Comparison of ENCODE assay signal across 14 mouse cellular contexts in genomic region chr3:25124919-25125846, GRCm38 (mm10). TPM values are rescaled to one million over a fixed set of nuclear protein-coding genes. Genes with fewer than 3 reads are reported as not detected.
A peak's percentile ranks its signal among the peaks of the same experiment; 100 is the strongest.
DNase-seq lines count a peak whose midpoint lies in the region; ATAC-seq and TF ChIP-seq lines count a peak whose summit lies in the region.
"Had no signal": no experiment of that assay in that cellular context is flagged by ENCODE, and none has a peak within 500 bp of the region (broad histone marks: within the 10 kb centered on the region; RNA-seq: fewer than 3 reads in every experiment).

No protein-coding gene starts in this region.

- no peak overlapping the region for H3K27ac ChIP-seq in forebrain, embryonic 11.5 days (ENCODE audit: low read depth, low read length)
- no peak overlapping the region for H3K27ac ChIP-seq in forebrain, postnatal 0 days (ENCODE audit: low read depth, low read length)
- H3K27ac ChIP-seq in forebrain, embryonic 15.5 days (replicated peaks), result no peak overlapping the region
- H3K27ac ChIP-seq in midbrain, embryonic 14.5 days (replicated peaks; ENCODE audit: low read depth, low read length), result no peak overlapping the region

- WGBS in forebrain, embryonic 11.5 days, result 26% methylated on average over 5 of the region's 5 CpGs
- 18% methylated on average over 5 of the region's 5 CpGs for WGBS in forebrain, postnatal 0 days
- WGBS in forebrain, embryonic 15.5 days, result 14% methylated on average over 5 of the region's 5 CpGs
- WGBS in midbrain, embryonic 14.5 days, result 7% methylated on average over 5 of the region's 5 CpGs

- no peaks in the 10 kb centered on the region for H3K27me3 ChIP-seq in forebrain, embryonic 11.5 days (ENCODE audit: control insufficient read depth, insufficient read depth, low read length)
- no peaks in the 10 kb centered on the region for H3K27me3 ChIP-seq in forebrain, postnatal 0 days (ENCODE audit: insufficient read depth, low read length)
- H3K27me3 ChIP-seq in forebrain, embryonic 15.5 days, result no peaks in the 10 kb centered on the region
- H3K27me3 ChIP-seq in midbrain, embryonic 14.5 days (ENCODE audit: control insufficient read depth, insufficient read depth, low read length), result no peaks in the 10 kb centered on the region
- H3K27me3 ChIP-seq: megakaryocyte, embryonic 14.5 days had no signal

- H3K9me3 ChIP-seq in forebrain, embryonic 11.5 days (ENCODE audit: control insufficient read depth, low read length), result no peaks in the 10 kb centered on the region
- H3K9me3 ChIP-seq in forebrain, postnatal 0 days (ENCODE audit: low read length), result no peaks in the 10 kb centered on the region
- no peaks in the 10 kb centered on the region for H3K9me3 ChIP-seq in forebrain, embryonic 15.5 days
- no peaks in the 10 kb centered on the region for H3K9me3 ChIP-seq in midbrain, embryonic 14.5 days (ENCODE audit: control insufficient read depth, low read length)
- H3K9me3 ChIP-seq: megakaryocyte, embryonic 14.5 days had no signal

- H3K4me2 ChIP-seq in forebrain, embryonic 11.5 days (ENCODE audit: low read depth, low read length, severe bottlenecking), result no peak overlapping the region
- H3K4me2 ChIP-seq in forebrain, postnatal 0 days (ENCODE audit: low read depth), result no peak overlapping the region
- no peak overlapping the region for H3K4me2 ChIP-seq in forebrain, embryonic 15.5 days (replicated peaks)
- H3K4me2 ChIP-seq in midbrain, embryonic 14.5 days (ENCODE audit: low read length), result no peak overlapping the region

- no peak overlapping the region for H3K9ac ChIP-seq in forebrain, embryonic 11.5 days (ENCODE audit: low read length)
- H3K9ac ChIP-seq in forebrain, postnatal 0 days, result no peak overlapping the region
- H3K9ac ChIP-seq in forebrain, embryonic 15.5 days (replicated peaks), result no peak overlapping the region
- no peak overlapping the region for H3K9ac ChIP-seq in midbrain, embryonic 14.5 days (replicated peaks; ENCODE audit: low read length)

- H3K36me3 ChIP-seq in forebrain, embryonic 11.5 days (ENCODE audit: control insufficient read depth, insufficient read depth, low read length), result no peaks in the 10 kb centered on the region
- H3K36me3 ChIP-seq in forebrain, postnatal 0 days (ENCODE audit: insufficient read depth), result no peaks in the 10 kb centered on the region
- H3K36me3 ChIP-seq in forebrain, embryonic 15.5 days, result no peaks in the 10 kb centered on the region
- no peaks in the 10 kb centered on the region for H3K36me3 ChIP-seq in midbrain, embryonic 14.5 days (ENCODE audit: control insufficient read depth, insufficient read depth, low read length)

- peak; percentile 50 for DNase-seq in forebrain, embryonic 11.5 days (ENCODE audit: low spot score)
- no peak for DNase-seq in forebrain, postnatal 0 days
- DNase-seq in ZHBTc4 (ENCODE audit: low read depth, low spot score), result peak; percentile 12
- DNase-seq in midbrain, embryonic 14.5 days, result peak; percentile 12
- DNase-seq in right cerebral cortex, adult 2 months (ENCODE audit: low spot score in 2 of 2), result no peak
- no peak for DNase-seq in right cerebral cortex, postnatal 10 days (ENCODE audit: low spot score in 2 of 2)
- no peak for DNase-seq in right cerebral cortex, postnatal 36 days (ENCODE audit: low spot score in 2 of 2)
- DNase-seq: adrenal gland, adult 2 months; heart, adult 11 months; heart, postnatal 14 days; kidney, adult 9 months had no signal

- no peak for TF ChIP-seq CTCF in forebrain, postnatal 0 days (IDR thresholded peaks at IDR 0.05; ENCODE audit: low read depth)

- peak; percentile 76 for ATAC-seq in forebrain, embryonic 11.5 days (replicated peaks; ENCODE audit: low FRiP score)
- no peak for ATAC-seq in forebrain, postnatal 0 days
- 0 out of 2 replicates have a peak, but pooled peaks have one; percentile 41 for ATAC-seq in forebrain, embryonic 15.5 days (replicated peaks)
- ATAC-seq in midbrain, embryonic 14.5 days (ENCODE audit: low FRiP score, low TSS enrichment), result peak; percentile 48

- H3K4me3 ChIP-seq in forebrain, embryonic 11.5 days (ENCODE audit: low read depth, low read length), result no peak overlapping the region
- H3K4me3 ChIP-seq in forebrain, postnatal 0 days (ENCODE audit: low read depth, low read length), result no peak overlapping the region
- H3K4me3 ChIP-seq in forebrain, embryonic 15.5 days, result no peak overlapping the region
- no peak overlapping the region for H3K4me3 ChIP-seq in midbrain, embryonic 14.5 days (replicated peaks; ENCODE audit: low read depth, low read length)
- H3K4me3 ChIP-seq: megakaryocyte, embryonic 14.5 days had no signal

- H3K4me1 ChIP-seq in forebrain, embryonic 11.5 days (replicated peaks; ENCODE audit: control insufficient read depth, insufficient read depth, low read length), result no peaks in the 10 kb centered on the region; the same call in 1 of the 2 replicates
- H3K4me1 ChIP-seq in forebrain, postnatal 0 days (ENCODE audit: insufficient read depth), result no peaks in the 10 kb centered on the region
- 0 out of 2 replicates have a peak, but pooled peaks cover 2% of the 10 kb centered on the region for H3K4me1 ChIP-seq in forebrain, embryonic 15.5 days
- no peaks in the 10 kb centered on the region for H3K4me1 ChIP-seq in midbrain, embryonic 14.5 days (ENCODE audit: control insufficient read depth, insufficient read depth, low read length)
- H3K4me1 ChIP-seq: megakaryocyte, embryonic 14.5 days had no signal

RNA-seq across cellular contexts. Expression of gene Naaladl2, which starts 18.9 kb away (rescaled TPM):
- polyA plus RNA-seq in forebrain, embryonic 11.5 days (2014; fragmentation: Nextera tagmentation; extraction: Ambion mirVana), result 0.23 and 0.48 TPM in 2 replicates
- 0.62 and 1.4 TPM in 2 replicates for total RNA-seq in forebrain, postnatal 0 days (2014; rRNA removed)
- polyA plus RNA-seq in forebrain, postnatal 0 days (2015; fragmentation: Nextera tagmentation; extraction: Ambion mirVana), result 0.45 and 0.65 TPM in 2 replicates
- polyA plus RNA-seq in forebrain, embryonic 15.5 days (2015; fragmentation: Nextera tagmentation; extraction: Ambion mirVana), result 0.18 and 0.32 TPM in 2 replicates
- polyA plus RNA-seq in midbrain, embryonic 14.5 days (2014; fragmentation: Nextera tagmentation; extraction: Ambion mirVana), result 0.39 and 0.58 TPM in 2 replicates
- total RNA-seq: MEL had no signal

Comparison
In these comparisons a context has a peak if more than half of its experiments do, and no peak if none do; other contexts are left out.
1. DNase-seq: peak in forebrain, embryonic 11.5 days (single experiment), ZHBTc4 (single experiment) and midbrain, embryonic 14.5 days (single experiment); none in forebrain, postnatal 0 days (single experiment), right cerebral cortex, adult 2 months (0 of 2), right cerebral cortex, postnatal 10 days (0 of 2) and right cerebral cortex, postnatal 36 days (0 of 2).